Mouse (Mus musculus): ENCODE data around the gene Actr3b. TPM values are rescaled to one million over a fixed set of nuclear protein-coding genes. Genes with fewer than 3 reads are reported as not detected.

The Actr3b gene
- total RNA-seq, 2 experiments from 2014 or later, result 131 to 132 TPM

DNA sequence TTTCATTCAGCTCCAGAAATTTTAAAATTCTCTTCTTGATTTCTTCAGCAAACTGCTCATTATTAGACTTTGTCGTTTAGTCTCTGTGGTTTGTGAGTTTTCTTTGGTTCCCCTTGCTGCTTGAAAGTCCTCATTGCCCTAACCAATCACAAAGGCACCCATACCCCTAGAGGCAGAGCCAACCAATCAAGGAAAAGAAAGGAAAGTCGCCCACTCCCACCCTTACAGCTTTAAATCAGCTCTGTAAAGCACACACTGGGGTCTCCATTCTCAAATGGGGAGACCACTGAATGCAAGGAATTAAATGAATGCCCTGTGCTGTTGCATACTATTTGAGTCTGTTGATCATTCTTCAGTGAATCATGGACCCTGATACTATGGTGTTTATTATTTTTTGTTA lies 9.6 kb downstream of the Actr3b start:
- intact Hi-C loops (cut with DNase I), result no loop called here
- DNase-seq (ENCODE audit: low spot score in 2 of 2), result no peak

DNA sequence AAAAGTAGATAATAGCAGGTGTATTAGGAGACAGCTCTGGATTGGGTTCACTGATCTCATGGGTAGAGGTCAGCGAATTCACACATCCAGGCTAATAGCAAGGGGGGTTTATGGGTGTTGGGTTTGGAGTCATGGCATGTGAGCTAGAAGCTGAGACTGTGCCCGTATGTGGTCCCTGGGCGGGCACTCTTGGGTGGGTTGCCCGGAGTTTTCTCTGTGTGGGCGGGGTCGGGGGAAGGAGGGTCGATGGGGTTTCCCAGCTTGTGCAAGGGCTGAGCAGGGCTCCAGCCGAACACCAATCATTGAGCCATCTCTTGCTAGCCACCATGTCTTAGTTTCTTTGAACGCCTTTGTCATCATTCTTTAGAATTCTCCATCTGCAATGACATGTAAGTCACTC lies 12.7 kb downstream of the Actr3b start:
- intact Hi-C loops (cut with DNase I), result no loop called here
- DNase-seq (ENCODE audit: low spot score in 2 of 2), result no peak

- peak; percentile 77 to 97 for DNase-seq (ENCODE audit: low spot score in 2 of 2)
These were observed 14.4 kb downstream of the Actr3b start for GRCm38 (mm10) chr5:25773921-25774790.

DNA sequence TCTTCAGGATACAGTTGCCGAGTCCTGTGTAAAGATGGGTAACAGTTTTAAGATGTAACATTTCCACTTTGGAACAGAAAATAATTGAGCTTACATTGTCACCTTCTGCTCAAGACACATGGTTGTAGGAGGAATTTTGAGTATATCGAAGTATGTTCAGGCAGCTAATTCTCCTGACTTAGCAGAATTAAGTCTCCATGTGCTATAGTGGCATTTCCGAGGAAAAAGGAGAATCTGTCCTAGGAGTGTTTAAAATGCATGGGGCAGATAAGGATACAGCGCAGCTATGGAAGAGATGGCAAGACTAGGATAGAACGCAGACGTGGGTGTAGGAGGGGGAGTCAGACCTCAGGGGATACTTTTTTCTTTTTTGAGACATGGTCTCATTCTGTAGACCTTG lies 31.8 kb downstream of the Actr3b start:
- peak in 1 of 2 experiments; percentile 57 for DNase-seq (ENCODE audit: low spot score in 2 of 2)

More at GRCm38 (mm10) chr5:25773921-25774790, 14.4 kb downstream of the Actr3b start:
- intact Hi-C loops (cut with DNase I), result loop anchor here (1.0 to 2.0 kb wide), 3 partner anchors 13 to 38 kb away; no protein-coding TSS in a partner anchor

GRCm38 (mm10) chr5:25797776-25798175 lies 38.0 kb downstream of the Actr3b start:
- intact Hi-C loops (cut with DNase I), result no loop called here
- peak in 1 of 2 experiments; percentile 67 for DNase-seq (ENCODE audit: low spot score in 2 of 2)

More for the DNA sequence above, 31.8 kb downstream of the Actr3b start:
- intact Hi-C loops (cut with DNase I), result loop anchor here (2.0 kb wide), 1 partner anchor 17 kb away; no protein-coding TSS in a partner anchor

- intact Hi-C loops (cut with DNase I), result loop anchor here (5.0 kb wide), 1 partner anchor 39 kb away; no protein-coding TSS in a partner anchor
- DNase-seq (ENCODE audit: low spot score in 2 of 2), result peak in 1 of 2 experiments; percentile 55
These were observed 41.1 kb downstream of the Actr3b start for GRCm38 (mm10) chr5:25800929-25801328.

DNA sequence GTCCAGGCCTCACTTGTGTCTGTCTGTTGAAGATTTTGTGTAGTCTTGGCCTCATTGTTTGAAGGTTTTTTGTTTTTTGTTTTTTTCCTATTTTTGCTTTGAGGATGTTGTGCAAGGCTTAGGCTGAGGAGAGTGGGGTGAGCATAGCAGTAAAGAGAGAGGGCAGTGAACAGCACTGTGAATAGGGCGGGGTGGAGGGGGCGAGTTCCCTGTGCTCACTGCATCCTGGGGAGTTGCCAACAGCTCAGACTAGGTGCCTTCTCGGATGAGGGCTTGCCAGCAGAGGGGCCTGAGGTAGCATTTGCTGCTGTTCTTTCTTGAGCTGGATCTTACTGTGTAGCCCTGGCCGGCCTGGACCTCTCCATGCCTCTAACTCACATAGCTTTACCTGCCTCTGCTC lies 41.9 kb downstream of the Actr3b start:
- intact Hi-C loops (cut with DNase I), result loop anchor here (5.0 kb wide), 1 partner anchor 39 kb away; no protein-coding TSS in a partner anchor
- peak in 1 of 2 experiments; percentile 38 for DNase-seq (ENCODE audit: low spot score in 2 of 2)

GRCm38 (mm10) chr5:25804569-25804968 lies 44.8 kb downstream of the Actr3b start:
- DNase-seq (ENCODE audit: low spot score in 2 of 2), result no peak
- intact Hi-C loops (cut with DNase I), result loop anchor here (5.0 kb wide), 1 partner anchor 42 kb away; no protein-coding TSS in a partner anchor

- no peak for DNase-seq (ENCODE audit: low spot score in 2 of 2)
- intact Hi-C loops (cut with DNase I), result no loop called here
These were observed 53.1 kb downstream of the Actr3b start for GRCm38 (mm10) chr5:25812922-25813321.

DNA sequence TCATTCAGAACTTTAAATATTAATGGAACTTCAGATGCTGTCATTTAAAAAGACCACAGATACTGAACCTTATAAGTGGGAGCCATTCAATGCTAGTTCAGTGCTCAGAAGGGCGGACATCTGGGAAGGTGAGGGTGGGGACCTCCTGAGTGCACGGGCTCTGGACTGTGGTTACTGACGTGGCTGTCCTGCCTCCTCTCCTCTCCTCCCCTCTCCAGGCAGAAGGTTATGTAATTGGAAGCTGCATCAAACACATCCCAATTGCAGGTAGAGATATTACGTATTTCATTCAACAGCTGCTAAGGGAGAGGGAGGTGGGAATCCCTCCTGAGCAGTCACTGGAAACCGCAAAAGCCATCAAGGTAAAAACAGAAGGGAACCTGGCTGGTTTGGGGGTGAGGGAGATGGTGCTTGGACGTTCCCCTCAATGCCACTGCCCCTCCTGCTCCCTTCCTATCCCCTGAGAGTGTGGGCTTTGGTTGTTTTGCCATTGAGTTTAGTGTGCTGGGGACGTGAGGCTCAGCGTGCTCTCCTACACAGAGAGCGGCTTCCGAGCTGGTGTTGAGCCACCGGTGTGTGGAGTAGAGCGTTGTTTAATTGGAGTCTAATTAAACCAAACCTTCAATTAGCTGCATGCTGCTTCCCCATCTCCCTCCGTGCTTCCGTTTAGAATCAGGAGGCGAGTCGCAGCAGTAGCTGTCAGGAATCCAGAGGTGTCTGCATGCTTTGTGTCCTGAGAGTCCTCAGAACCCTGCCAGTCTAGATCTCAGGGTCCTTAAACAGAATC lies 69.7 kb downstream of the Actr3b start:
- intact Hi-C loops (cut with DNase I), result loop anchor here (5.0 to 10.0 kb wide), 3 partner anchors 335 to 407 kb away; partner anchors contain the start of gene Kmt2c
- DNase-seq (ENCODE audit: low spot score in 2 of 2), result no peak

- no peak for DNase-seq (ENCODE audit: low spot score in 2 of 2)
- intact Hi-C loops (cut with DNase I), result loop anchor here (5.0 to 10.0 kb wide), 3 partner anchors 336 to 409 kb away; partner anchors contain the start of gene Kmt2c
These were observed 71.0 kb downstream of the Actr3b start for GRCm38 (mm10) chr5:25830802-25831201.

- intact Hi-C loops (cut with DNase I), result loop anchor here (5.0 to 10.0 kb wide), 3 partner anchors 337 to 409 kb away; partner anchors contain the start of gene Kmt2c
- peak; percentile 71 to 77 for DNase-seq (ENCODE audit: low spot score in 2 of 2)
These were observed 71.8 kb downstream of the Actr3b start for GRCm38 (mm10) chr5:25831624-25832023.

DNA sequence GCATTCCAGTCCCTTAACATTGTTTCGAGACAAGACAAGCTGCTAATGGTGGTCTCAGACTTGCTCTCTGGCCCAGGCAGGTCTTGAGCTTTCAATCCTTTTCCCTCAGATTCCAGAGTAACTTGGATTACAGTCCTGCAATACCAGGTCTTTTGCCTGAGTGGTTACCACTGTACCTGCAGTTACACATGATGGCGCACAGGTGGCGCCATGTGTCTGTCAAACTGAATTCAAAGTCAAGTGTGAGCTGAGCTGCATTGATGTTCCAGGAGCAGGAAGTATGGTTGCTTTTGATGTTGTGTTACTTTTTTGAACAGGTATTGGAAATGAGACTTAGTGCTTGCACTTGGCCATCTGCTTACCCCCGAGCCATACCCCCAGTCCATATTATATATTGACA lies 79.6 kb downstream of the Actr3b start:
- intact Hi-C loops (cut with DNase I), result loop anchor here (10.0 kb wide), 1 partner anchor 345 kb away; the partner anchor contains the start of gene Kmt2c
- peak; percentile 47 to 52 for DNase-seq (ENCODE audit: low spot score in 2 of 2)

DNA sequence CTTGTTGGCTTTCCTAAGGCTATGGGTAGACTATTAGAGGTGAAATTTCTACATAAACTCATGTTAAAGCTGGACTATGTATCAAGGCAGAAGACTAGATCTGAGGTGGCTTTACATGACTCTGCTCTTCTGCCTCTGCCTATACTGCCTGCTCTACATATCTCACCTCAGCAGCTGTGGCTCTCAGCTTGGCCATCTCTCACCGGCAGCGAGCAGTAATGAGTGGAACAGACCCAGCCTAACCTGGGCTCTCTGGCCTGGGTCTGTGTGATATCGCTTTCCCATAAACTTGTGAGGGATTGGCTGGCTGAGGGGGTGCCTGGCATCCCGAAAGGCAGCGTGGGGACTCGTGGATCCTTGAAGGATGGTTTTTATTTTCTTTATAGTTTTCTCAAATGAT lies 86.8 kb downstream of the Actr3b start:
- intact Hi-C loops (cut with DNase I), result no loop called here
- DNase-seq (ENCODE audit: low spot score in 2 of 2), result no peak

GRCm38 (mm10) chr5:25847154-25847553 lies 87.4 kb downstream of the Actr3b start:
- intact Hi-C loops (cut with DNase I), result no loop called here
- no peak for DNase-seq (ENCODE audit: low spot score in 2 of 2)

- intact Hi-C loops (cut with DNase I), result no loop called here
- DNase-seq (ENCODE audit: low spot score in 2 of 2), result peak; percentile 58 to 59
These were observed 88.3 kb downstream of the Actr3b start for GRCm38 (mm10) chr5:25848058-25848457.

- intact Hi-C loops (cut with DNase I), result no loop called here
- no peak for DNase-seq (ENCODE audit: low spot score in 2 of 2)
These were observed 106.4 kb downstream of the Actr3b start for GRCm38 (mm10) chr5:25866201-25866600.

DNA sequence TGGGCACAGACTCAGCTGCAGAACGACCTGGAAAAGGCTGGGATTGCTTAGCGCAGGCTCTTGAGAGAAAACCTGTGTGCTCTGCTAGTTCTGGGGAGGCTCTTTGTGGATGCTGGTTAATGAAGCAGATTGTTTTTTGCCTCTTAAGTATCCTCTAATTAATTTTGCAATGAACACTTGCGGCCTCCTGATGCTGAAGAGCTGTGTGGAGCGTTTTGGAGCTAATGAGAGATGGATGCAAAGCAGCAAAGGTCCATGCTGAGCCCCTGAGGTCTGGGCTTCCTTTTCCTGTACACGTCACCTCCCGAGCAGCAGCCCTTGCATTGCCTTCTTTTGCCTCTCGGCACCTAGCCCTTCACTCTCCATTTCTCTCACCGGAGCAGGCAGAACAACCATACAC lies 110.1 kb downstream of the Actr3b start:
- intact Hi-C loops (cut with DNase I), result loop anchor here (5.0 to 10.0 kb wide), 2 partner anchors 1002 to 1165 kb away; no protein-coding TSS in a partner anchor
- DNase-seq (ENCODE audit: low spot score in 2 of 2), result no peak

GRCm38 (mm10) chr5:25870632-25871031 lies 110.8 kb downstream of the Actr3b start:
- DNase-seq (ENCODE audit: low spot score in 2 of 2), result no peak
- intact Hi-C loops (cut with DNase I), result loop anchor here (5.0 to 10.0 kb wide), 2 partner anchors 1002 to 1164 kb away; no protein-coding TSS in a partner anchor
